Mouse (Mus musculus): ENCODE measurements around the gene Nebl.

Nebl gene

GRCm38 (mm10) chr2:17710083-17710482 is 21.2 kb downstream of the Nebl start:
- DNase-seq (ENCODE audit: low spot score in 2 of 2) = no peak

GRCm38 (mm10) chr2:17705964-17706363 is 25.3 kb downstream of the Nebl start:
- DNase-seq (ENCODE audit: low spot score in 2 of 2) = no peak

GRCm38 (mm10) chr2:17705426-17705825 is 25.8 kb downstream of the Nebl start:
- DNase-seq (ENCODE audit: low spot score in 2 of 2) = no peak

- peak in 1 of 2 experiments; percentile 48 for DNase-seq (ENCODE audit: low spot score in 2 of 2)
Observed at GRCm38 (mm10) chr2:17703170-17703512, 28.1 kb downstream of the Nebl start.

- DNase-seq (ENCODE audit: low spot score in 2 of 2) = no peak
Observed at GRCm38 (mm10) chr2:17702481-17703169, 28.6 kb downstream of the Nebl start.

GRCm38 (mm10) chr2:17698161-17699087 is 32.8 kb downstream of the Nebl start:
- DNase-seq (ENCODE audit: low spot score in 2 of 2) = no peak

- no peak for DNase-seq (ENCODE audit: low spot score in 2 of 2)
Observed at GRCm38 (mm10) chr2:17692926-17693325, 38.3 kb downstream of the Nebl start.

- DNase-seq (ENCODE audit: low spot score in 2 of 2) = no peak
Observed at GRCm38 (mm10) chr2:17690264-17690663, 41.0 kb downstream of the Nebl start.

GRCm38 (mm10) chr2:17687141-17687540 is 44.1 kb downstream of the Nebl start:
- no peak for DNase-seq (ENCODE audit: low spot score in 2 of 2)

GRCm38 (mm10) chr2:17683326-17684040 is 47.8 kb downstream of the Nebl start:
- no peak for DNase-seq (ENCODE audit: low spot score in 2 of 2)

GRCm38 (mm10) chr2:17672156-17672555 is 59.1 kb downstream of the Nebl start:
- DNase-seq (ENCODE audit: low spot score in 2 of 2) = no peak

- no peak for DNase-seq (ENCODE audit: low spot score in 2 of 2)
Observed at GRCm38 (mm10) chr2:17671566-17671965, 59.7 kb downstream of the Nebl start.

GRCm38 (mm10) chr2:17669953-17670352 is 61.3 kb downstream of the Nebl start:
- peak; percentile 41 to 61 for DNase-seq (ENCODE audit: low spot score in 2 of 2)

- DNase-seq (ENCODE audit: low spot score in 2 of 2) = peak; percentile 37 to 53
Observed at GRCm38 (mm10) chr2:17669000-17669399, 62.3 kb downstream of the Nebl start.

GRCm38 (mm10) chr2:17658176-17658575 is 73.1 kb downstream of the Nebl start:
- no peak for DNase-seq (ENCODE audit: low spot score in 2 of 2)

GRCm38 (mm10) chr2:17650147-17650834 is 81.0 kb downstream of the Nebl start:
- no peak for DNase-seq (ENCODE audit: low spot score in 2 of 2)

- no peak for DNase-seq (ENCODE audit: low spot score in 2 of 2)
Observed at GRCm38 (mm10) chr2:17649728-17650127, 81.5 kb downstream of the Nebl start.

GRCm38 (mm10) chr2:17644282-17645262 is 86.7 kb downstream of the Nebl start:
- DNase-seq (ENCODE audit: low spot score in 2 of 2) = peak; percentile 64 to 75

GRCm38 (mm10) chr2:17643869-17644268 is 87.4 kb downstream of the Nebl start:
- no peak for DNase-seq (ENCODE audit: low spot score in 2 of 2)

GRCm38 (mm10) chr2:17642770-17643169 is 88.5 kb downstream of the Nebl start:
- no peak for DNase-seq (ENCODE audit: low spot score in 2 of 2)

Data from right cerebral cortex, postnatal 10 days (tissue).